Mouse (Mus musculus) erythroid progenitor cell, adult 5-6 weeks (primary cell): ENCODE measurements at regions not wholly inside any gene's neighbourhood (a gene's known extent, or its start where the extent isn't known, plus 50 kb on each side); places are given as distances from the start of the nearest gene placed in this dataset.
"Not testable (repeated sequence)": the region's sequence is repeated elsewhere in the genome, so short reads cannot be mapped to it uniquely, and the experiment has no call there.

Experiments
- ATAC-seq: replicated peaks from 2 replicates; pipeline ENCODE4 v1.8.0; 2016; ENCODE audit warnings: moderate number of reproducible peaks, mild to moderate bottlenecking, moderate TSS enrichment, inconsistent platforms; ENCODE audit not compliant: poor library complexity, low FRiP score, severe bottlenecking

DNA sequence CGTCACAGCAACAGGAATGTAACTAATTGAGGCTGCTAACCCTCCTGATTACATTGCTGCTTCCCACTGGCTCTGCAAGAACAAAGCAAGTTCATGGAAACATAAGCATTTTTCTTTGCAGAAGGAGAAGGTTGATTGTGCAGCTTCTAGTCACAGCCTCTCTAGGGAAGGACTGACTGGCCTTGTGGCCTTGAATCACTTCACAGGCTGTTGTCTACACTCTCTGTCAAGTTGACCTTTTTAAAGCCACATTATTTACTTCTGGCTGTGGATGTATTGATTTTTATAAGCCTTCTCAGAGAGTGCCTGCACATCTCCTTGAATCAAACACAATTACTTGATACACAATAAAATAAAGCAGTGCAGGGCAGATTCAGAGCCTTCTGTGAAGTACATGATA lies 251.8 kb upstream of the Myo3a start:
- no peak for ATAC-seq

- no peak for ATAC-seq
Observed at GRCm38 (mm10) chr2:21976337-21976736, 251.0 kb upstream of the Myo3a start.

DNA sequence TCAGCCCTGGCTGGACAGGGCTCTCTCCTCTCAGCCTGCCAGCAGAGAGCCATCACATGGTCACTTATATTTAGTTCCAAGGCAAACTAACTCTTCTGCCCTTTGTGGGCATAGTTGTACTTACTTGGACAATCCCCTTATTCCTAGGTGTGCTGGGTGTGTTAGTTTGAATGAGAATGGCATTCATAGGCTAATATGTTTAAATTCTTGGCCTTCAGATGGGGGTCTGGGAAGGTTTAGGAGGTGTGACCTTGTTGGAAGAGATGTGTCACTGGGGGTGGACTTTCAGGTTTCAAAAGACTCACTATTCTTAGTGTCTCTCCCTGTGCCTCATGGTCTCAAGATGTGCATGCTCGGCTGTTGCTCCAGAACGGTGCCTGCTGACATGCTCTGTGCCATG lies 250.5 kb upstream of the Myo3a start:
- no peak for ATAC-seq

DNA sequence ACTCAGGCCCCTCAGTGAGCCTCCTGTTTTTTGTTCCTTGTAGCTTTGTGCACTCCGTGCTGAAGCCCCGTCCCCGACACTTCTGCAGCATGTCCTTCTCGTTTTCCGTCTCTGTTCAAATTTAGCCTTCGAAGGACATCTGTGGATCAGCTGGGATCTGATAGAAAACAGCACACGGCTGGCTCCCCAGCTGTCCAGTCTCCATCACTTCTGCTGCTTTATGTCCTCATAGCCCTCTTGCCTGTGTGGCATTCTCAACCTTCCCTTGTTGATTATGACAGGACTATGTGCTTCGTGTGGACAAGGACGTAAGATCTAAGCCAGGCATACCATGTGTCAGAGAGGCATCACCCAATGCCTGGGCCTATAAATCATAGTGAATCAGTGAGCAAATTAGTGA lies 247.1 kb upstream of the Myo3a start:
- ATAC-seq = no peak

GRCm38 (mm10) chr2:22024438-22024837 lies 202.9 kb upstream of the Myo3a start:
- ATAC-seq = no peak

DNA sequence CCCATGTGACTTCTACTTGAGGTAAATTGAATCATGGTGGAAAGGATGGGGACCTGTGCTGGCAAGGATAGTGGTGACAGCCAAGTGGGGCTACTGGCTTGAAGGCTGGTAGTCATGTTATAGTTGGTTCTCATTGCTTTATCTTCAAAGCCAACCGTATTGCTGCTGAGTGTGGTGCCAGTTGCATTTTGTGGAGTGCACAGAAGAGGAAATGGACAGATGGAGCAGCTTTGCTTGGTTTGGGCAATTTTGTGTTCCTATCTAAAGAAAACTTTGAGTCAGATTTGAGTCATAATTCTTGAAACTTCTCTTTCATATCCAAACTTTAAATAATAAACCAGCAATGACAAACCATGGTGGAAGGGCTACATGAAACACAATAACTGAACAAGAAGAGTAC lies 200.5 kb upstream of the Myo3a start:
- ATAC-seq = no peak

DNA sequence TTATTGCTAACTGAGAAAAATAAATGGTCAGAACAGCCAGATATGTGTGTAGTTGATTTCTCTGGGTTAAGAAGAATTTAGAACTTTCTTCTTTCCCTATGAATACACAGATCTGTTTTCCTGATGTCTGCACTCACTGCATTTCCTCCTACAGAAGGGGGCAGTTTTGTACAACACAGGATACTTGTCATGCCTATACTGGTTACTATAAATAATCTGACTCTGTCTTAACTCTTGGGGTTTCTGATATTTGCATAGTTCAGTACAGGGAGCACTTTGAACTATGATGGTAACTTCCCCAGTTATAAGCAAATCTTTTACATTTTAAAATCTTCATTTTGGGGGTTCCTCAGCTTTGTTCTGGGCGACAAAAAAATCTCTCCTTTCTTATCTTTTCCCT lies 198.7 kb upstream of the Myo3a start:
- no peak for ATAC-seq

DNA sequence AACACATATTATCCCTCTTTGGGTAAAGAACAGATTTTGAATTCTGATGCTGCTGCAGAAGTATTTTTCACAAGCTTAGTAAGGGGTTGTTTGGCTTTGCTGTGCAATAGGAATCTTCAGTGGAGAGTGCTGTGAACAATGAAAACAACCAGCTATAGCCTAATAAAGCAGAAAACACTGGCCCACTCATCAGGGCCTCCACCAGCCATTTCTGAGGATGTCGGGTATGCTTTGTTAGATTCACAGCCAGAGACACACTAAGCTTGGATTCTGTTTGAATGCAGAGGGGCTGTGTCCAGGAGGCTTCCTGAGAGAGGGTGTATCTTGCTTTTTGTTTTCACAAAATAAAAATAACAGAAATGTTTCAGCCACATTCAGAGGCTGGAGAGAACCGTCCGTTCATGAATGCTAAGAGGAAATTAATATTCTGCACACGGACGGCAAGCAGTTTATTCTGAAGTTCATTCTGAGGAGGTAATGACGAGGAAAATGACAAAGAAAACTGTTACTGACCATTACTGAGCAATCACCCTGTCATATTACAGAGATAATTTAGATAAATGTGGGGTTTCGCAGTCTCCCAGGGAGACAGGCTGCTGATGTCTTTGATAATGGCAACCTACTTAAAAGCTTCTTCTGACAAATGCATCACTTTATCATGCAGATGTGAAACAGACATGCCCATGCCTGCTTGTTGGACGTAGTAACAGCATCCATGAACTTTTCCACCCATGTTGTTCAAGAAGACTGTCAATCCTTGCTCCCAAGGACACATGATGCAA lies 198.1 kb upstream of the Myo3a start:
- no peak for ATAC-seq

DNA sequence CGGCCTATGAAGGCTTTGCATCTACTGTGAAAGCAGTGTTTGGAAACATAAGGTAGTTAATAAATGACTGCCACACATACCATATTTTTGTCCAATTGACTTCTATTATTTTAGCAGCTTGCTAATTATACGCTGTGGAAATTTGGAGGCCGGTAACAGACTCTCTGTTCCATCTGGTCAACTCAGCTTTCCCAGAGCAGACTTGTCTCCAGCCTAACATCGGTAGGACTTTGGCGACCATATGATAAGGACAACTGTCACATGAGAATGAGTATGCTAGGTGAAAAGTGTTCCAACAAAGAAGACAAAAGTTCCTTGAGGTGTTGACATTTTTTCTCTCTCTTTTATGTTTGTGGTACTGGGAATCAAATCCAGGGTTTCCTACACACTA lies 197.5 kb upstream of the Myo3a start:
- no peak for ATAC-seq

DNA sequence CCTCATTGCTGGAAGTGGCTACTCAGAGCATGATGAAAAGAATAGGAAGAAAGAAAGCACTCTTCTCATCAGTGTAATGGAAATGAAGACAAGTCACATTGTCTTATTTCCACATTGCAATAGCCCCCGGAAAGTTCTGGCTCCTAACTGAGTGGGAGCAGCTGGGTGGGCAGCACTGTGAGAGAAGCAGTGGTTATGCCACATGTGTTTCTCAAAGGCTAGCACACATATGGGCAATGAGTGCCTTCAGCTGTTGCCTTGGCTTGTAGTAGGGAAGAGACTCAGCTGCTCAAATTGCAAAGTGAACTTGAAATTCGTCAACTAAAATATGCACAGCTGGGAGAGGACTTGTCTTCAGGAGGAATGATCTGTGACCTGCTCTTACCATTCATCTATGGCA lies 190.5 kb upstream of the Myo3a start:
- ATAC-seq = no peak

DNA sequence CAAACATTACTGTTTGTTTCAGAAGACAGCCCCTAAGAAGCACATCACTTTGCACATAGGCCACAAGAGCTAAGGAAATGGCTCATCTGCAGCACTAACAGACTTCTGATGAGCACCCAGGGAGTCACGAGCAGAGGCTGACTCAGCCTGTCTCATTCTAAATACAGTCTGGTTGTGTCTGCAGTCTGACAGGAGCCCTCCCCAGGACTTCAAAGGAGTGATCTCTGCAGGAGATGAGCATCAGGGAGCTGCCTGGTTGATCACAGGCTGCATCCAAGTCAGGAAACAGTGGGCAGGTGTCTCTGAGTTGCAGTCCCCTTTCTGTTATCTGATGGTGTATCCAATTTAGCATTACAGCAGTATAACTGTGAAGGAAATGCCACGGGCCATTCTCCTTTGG lies 188.5 kb upstream of the Myo3a start:
- ATAC-seq = no peak

GRCm38 (mm10) chr2:22043937-22044336 lies 183.4 kb upstream of the Myo3a start:
- ATAC-seq = not testable (repeated sequence)

GRCm38 (mm10) chr2:22044949-22045348 lies 182.4 kb upstream of the Myo3a start:
- ATAC-seq = no peak

GRCm38 (mm10) chr2:22047465-22047864 lies 179.8 kb upstream of the Myo3a start:
- ATAC-seq = no peak

GRCm38 (mm10) chr2:22066535-22066934 lies 160.8 kb upstream of the Myo3a start:
- no peak for ATAC-seq

GRCm38 (mm10) chr2:22096848-22097247 lies 130.5 kb upstream of the Myo3a start:
- no peak for ATAC-seq

GRCm38 (mm10) chr2:22105150-22105549 lies 122.2 kb upstream of the Myo3a start:
- no peak for ATAC-seq

GRCm38 (mm10) chr2:22149721-22150120 lies 77.6 kb upstream of the Myo3a start:
- no peak for ATAC-seq

- ATAC-seq = no peak
Observed at GRCm38 (mm10) chr2:22156576-22156975, 70.7 kb upstream of the Myo3a start.

DNA sequence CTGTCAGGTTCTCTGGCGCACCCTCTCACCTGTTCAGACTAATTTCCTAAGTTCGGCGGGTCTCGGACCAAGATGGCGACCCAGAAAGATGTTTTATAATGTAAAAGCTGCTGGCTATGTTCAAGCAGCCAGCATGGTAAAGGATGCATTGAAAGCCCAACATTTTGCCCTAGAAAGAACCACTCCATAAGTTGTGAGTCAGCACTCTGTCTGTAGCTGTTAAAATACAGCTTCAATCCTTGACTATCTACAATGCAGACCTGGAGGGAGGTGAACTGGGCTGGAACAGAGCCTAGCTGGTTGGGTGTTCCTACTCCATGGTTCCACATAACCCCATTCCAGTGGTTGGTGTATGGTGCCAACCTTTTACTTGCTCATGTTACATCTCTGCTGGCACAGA lies 61.9 kb upstream of the Myo3a start:
- no peak for ATAC-seq

GRCm38 (mm10) chr2:22165919-22166318 lies 61.4 kb upstream of the Myo3a start:
- no peak for ATAC-seq
